Mouse (Mus musculus) cerebellum, adult (tissue): Measurements from ENCODE around the gene 2610028H24Rik.

Source experiments
- ATAC-seq: cut with Nextera tagmentation; 2 replicates; pipeline ENCODE4 v1.9.2; 2017; ENCODE audit warnings: mild to moderate bottlenecking, moderate library complexity, mixed read lengths; ENCODE audit not compliant: insufficient number of reproducible peaks, low FRiP score, low TSS enrichment

The 2610028H24Rik gene

GRCm38 (mm10) chr10:76448851-76449250 lies at the start of gene 2610028H24Rik:
TSS of gene 2610028H24Rik (plus strand) at chr10:76449081.
- ATAC-seq: no peak

GRCm38 (mm10) chr10:76408520-76408919 lies 40.4 kb upstream of the 2610028H24Rik start:
- no peak for ATAC-seq

DNA sequence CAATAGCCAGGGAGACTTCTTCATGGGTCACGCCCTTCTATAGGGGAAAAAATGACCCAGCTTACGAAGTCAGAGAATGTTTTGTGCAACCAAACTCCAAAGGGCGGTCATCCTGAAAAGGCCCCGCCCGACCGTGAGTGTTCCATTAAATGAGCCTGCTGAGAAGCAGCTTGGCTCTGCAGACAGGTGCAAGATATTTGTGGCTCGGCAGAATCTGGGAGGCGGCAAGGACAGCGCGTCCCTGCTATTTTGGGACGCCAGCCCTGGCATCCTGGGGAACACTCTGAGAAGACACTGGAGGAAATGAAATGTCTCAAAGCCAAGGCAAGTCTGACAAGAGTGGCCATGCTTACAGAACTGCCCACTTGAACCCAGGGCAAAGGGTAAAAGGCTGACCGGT lies 32.1 kb upstream of the 2610028H24Rik start:
- ATAC-seq: peak; percentile 82

- ATAC-seq: no peak
These were observed 23.2 kb upstream of the 2610028H24Rik start for GRCm38 (mm10) chr10:76425674-76426073.

GRCm38 (mm10) chr10:76433925-76434324 lies 15.0 kb upstream of the 2610028H24Rik start:
- no peak for ATAC-seq

DNA sequence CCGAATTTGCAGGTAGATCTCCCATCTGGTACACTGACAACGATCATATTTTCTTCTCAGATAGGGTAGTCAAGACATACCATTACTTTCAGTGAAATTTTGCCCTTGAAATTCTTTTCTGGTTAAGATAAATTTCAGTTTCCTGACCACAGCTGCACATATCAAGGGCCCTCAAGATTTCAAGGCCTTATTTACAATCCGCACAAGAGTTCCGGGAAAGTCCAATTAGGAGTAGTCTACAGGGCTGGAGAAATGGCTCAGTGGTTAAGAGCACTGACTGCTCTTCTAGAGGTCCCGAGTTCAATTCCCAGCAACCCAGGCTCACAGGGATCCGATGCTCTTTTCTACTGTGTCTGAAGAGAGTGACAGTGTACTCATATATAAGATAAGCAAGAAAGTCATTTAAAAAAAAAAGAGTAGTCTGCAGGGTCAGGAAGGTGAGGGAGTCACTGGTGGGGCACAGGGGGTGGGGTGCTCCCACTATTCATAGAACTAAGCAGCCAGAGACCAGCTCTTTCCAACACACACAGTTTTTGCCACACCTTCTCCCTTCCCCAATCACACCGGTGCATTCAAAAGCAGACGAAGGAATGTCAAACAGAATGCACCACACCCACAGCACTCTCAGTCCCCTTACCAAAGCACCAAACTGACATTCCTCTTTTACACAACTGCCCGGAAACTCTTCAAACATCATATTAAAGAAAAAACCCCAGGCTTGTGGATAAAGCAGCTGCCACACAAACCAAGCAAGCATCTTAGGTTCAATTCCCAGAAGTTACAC lies 9.6 kb upstream of the 2610028H24Rik start:
- ATAC-seq: no peak

- no peak for ATAC-seq
These were observed 8.6 kb upstream of the 2610028H24Rik start, which contains the start of gene AC141477.1 for GRCm38 (mm10) chr10:76440281-76440680. TSS of gene AC141477.1 (minus strand) at chr10:76440444.

GRCm38 (mm10) chr10:76442178-76443088 lies 6.4 kb upstream of the 2610028H24Rik start, which contains the start of gene Pcnt:
TSS of gene Pcnt (minus strand) at chr10:76442786.
- peak; percentile 96 for ATAC-seq

DNA sequence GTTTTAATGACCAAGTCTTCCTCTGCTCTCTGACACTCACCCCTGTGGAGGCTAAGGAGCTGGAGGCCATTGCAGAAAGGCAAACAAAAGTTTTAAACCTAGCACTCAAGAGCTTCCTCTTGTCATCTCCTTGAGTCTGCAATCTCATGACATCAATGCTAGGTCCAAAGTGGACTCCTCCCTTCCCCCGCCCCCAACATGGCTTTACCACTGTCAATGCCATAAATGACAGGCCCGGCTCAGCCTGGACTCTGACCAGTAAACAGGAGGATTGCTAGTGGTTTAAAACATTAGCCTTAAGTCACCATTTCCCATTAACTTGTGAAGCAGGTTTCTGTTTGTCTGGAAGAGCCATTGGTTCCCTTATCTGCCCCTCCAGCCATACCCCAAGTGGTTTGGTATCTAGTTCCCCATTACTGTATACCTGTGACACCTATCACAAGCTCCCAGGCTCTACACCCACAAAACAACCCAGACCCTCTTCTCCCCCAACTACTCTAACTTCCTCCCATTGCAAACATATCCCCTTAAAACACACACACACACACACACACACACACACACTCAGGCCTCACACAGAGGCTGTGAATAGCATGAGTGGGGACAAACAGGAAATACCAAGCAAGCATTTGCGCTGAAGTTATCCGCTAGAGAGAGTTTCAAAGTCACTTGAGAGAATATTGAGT lies 2.7 kb upstream of the 2610028H24Rik start:
- no peak for ATAC-seq

GRCm38 (mm10) chr10:76447406-76448229 lies 1.3 kb upstream of the 2610028H24Rik start:
- no peak for ATAC-seq

DNA sequence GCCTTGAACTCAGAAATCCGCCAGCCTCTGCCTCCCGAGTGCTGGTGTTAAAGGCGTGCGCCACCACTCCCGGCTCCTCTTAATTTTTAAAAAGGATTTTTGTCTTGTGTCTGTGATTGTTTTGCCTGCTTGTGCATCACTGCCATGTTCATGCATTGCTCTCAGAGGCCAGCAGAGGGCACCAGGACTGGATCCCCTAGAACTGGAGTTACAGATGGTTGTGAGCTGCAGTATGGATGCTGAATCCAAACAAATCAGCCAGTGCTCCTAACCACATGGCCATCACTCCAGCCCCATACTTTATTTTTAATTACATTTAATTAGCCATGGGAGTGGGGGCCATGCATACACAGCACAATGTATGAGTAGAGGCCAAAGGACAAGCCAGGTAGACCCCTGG lies 6.4 kb downstream of the 2610028H24Rik start:
- no peak for ATAC-seq

GRCm38 (mm10) chr10:76461255-76461654 lies 12.4 kb downstream of the 2610028H24Rik start:
- no peak for ATAC-seq

DNA sequence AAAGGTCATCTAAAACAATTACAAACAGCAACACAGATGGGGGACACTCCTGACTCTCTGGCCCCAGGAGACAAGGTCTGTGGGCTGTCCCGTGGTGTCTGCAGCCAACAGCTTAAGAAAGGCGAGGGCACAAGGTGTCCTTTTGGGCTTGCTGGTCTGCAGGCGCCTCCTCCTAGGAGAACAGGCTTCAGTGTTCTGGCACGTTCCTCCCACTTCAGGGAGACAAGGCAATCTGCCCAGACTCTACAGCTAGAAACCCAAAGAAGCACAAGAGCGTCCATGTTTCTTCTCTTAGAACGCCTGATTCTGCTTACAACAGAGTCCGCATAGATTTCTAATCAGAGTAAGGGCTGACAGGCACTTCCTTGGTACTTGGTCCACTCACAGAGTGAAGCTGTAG lies 13.4 kb downstream of the 2610028H24Rik start:
- ATAC-seq: no peak

- ATAC-seq: no peak
These were observed 13.8 kb downstream of the 2610028H24Rik start for GRCm38 (mm10) chr10:76462721-76463120.

GRCm38 (mm10) chr10:76468203-76469162 lies 19.6 kb downstream of the 2610028H24Rik start, which contains the start of the genes Mcm3ap and Ybey:
TSS of gene Mcm3ap (plus strand) at chr10:76468927.
TSS of gene Ybey (minus strand) at chr10:76469114.
- peak; percentile 94 for ATAC-seq

DNA sequence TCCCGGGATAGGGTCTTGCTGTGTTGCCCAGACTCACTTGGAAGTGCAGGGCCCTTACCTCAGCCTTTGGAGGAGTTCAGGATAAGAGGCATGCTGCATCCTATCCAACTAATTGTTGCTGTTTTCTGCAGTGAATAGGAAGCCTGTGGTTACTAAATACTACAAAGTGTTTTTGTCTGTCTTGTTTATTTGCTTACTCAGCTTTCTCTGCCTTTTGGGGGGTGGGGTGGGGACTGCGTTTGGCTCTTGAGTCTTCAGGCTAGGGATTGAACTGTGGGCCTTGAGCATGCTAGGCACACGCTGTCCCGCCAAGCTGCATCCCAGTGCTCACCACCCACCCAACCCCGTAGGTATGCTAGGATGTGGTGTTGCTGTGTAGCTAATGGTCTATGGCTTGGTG lies 24.9 kb downstream of the 2610028H24Rik start:
- ATAC-seq: no peak

DNA sequence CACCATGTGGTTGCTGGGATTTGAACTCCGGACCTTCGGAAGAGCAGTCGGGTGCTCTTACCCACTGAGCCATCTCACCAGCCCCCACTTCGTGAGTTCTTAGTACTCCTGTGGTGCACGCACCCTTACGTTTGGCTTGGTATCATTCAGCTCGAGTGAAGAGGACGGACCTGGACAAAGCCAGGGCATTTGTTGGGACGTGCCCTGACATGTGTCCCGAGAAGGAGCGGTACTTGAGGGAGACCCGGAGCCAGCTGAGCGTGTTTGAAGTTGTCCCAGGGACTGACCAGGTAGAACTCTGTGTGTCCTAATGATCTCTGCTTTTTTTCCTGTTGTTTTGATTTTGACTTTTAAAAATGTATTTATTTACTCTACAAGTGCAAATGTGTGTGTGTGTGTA lies 32.0 kb downstream of the 2610028H24Rik start:
- ATAC-seq: no peak

DNA sequence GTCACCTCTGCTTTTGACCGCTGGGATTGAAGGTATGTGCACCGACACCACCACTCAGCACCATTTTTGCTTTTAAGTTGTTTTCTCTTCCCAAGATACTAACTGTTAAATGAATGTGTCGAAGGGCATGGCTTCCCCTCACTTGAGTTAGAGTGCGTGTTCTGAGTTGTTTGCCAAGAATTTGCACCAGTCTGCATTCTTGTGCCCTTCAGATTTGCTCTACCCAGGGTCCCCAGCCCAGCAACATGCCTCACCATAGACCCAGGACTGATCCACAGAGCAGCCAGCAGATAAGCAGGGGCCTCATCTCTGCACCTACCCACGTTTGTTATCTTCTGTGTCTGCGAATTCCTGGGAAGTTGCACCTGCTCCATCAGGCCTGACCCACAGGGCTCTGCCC lies 32.6 kb downstream of the 2610028H24Rik start:
- ATAC-seq: no peak
